Comparison of ENCODE assay signal across 22 mouse cellular contexts in genomic region chr11:107567431-107567830, GRCm38 (mm10).
"Had no signal": no experiment of that assay in that cellular context is flagged by ENCODE, and none has a peak within 500 bp of the region (broad histone marks: within the 10 kb centered on the region; RNA-seq: fewer than 3 reads in every experiment).

No protein-coding gene starts in this region.

- H3K4me3 ChIP-seq: heart, adult 2 months; heart, embryonic 13.5 days; heart, embryonic 15.5 days; hindbrain, embryonic 13.5 days; hindbrain, embryonic 15.5 days; kidney, embryonic 15.5 days; limb, embryonic 13.5 days; limb, embryonic 15.5 days; liver, embryonic 12.5 days had no signal

- H3K27me3 ChIP-seq: heart, embryonic 13.5 days; heart, embryonic 15.5 days; hindbrain, embryonic 13.5 days; hindbrain, embryonic 15.5 days; kidney, embryonic 15.5 days; limb, embryonic 13.5 days; limb, embryonic 15.5 days; liver, embryonic 12.5 days had no signal

- DNase-seq: gastrocnemius, postnatal 14 days; gastrocnemius, postnatal 36 days; heart, adult 2 months; heart, postnatal 14 days; heart, postnatal 36 days; kidney, adult 11 months; kidney, adult 8-10 months; kidney, postnatal 14 days; kidney, postnatal 36 days; layer of hippocampus, postnatal 36 days; left cerebral cortex, postnatal 4 days had no signal

- H3K36me3 ChIP-seq: hindbrain, embryonic 15.5 days had no signal

- H3K4me1 ChIP-seq: hindbrain, embryonic 13.5 days; hindbrain, embryonic 15.5 days; limb, embryonic 13.5 days; limb, embryonic 15.5 days had no signal

- H3K27ac ChIP-seq: heart, adult 2 months; heart, embryonic 13.5 days; heart, embryonic 15.5 days; hindbrain, embryonic 13.5 days; hindbrain, embryonic 15.5 days; hindbrain, postnatal 0 days; kidney, embryonic 15.5 days; kidney, postnatal 0 days; limb, embryonic 13.5 days; limb, embryonic 15.5 days; liver, embryonic 12.5 days; liver, embryonic 14.5 days had no signal

- H3K9ac ChIP-seq: heart, embryonic 13.5 days; heart, embryonic 15.5 days; hindbrain, embryonic 13.5 days; hindbrain, embryonic 15.5 days; kidney, embryonic 15.5 days; limb, embryonic 13.5 days; limb, embryonic 15.5 days; liver, embryonic 12.5 days; liver, embryonic 14.5 days had no signal
